Mouse (Mus musculus): ENCODE measurements around the gene Cx3cr1. TPM values are rescaled to one million over a fixed set of nuclear protein-coding genes. Genes with fewer than 3 reads are reported as not detected.
"Not testable (repeated sequence)": the region's sequence is repeated elsewhere in the genome, so short reads cannot be mapped to it uniquely, and the experiment has no call there.

Cx3cr1 gene
- polyA plus RNA-seq (2016; fragmentation: Nextera tagmentation; extraction: Ambion mirVana), result 5.1 TPM in 2 replicates

DNA sequence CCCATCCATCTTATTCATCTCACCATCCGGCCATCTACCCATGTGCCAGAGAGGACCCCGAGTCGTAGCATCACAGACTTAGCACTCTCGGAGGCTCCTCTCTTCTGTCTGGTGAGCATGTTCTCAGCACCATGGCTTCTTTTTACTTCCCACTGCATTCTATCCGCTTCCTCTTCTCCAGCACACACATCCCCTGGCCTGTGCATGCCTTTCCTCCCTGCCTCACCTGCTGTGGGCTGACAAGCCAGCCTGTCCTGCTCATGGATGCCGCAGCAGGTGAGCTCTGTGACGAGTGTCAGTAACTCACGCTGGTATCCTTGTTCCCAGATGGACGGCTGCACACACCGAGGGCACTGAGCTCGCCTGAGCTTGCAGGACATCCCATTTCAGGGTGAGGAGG is at the start of gene Cx3cr1:
Gene Cx3cr1, minus strand, starts transcription at position 101 of the 400 bp plus-strand sequence.
- 85% methylated on average over 11 of the region's 11 CpGs for WGBS
- Histone ChIP-seq H3K4me1 (no peaks in the 10 kb centered on the region), H3K27ac (no peak within 1 kb of the TSS), H3K27me3 (no peaks in the 10 kb centered on the region), H3K4me3 (replicated peaks) (no peak within 1 kb of the TSS), H3K9ac (no peak within 1 kb of the TSS; the same call in 1 of the 2 replicates), H3K4me2 (no peak within 1 kb of the TSS), H3K9me3 (no peaks in the 10 kb centered on the region), H3K36me3 (replicated peaks) (no peaks in the 10 kb centered on the region)
- ATAC-seq (ENCODE audit: low FRiP score), result no peak

DNA sequence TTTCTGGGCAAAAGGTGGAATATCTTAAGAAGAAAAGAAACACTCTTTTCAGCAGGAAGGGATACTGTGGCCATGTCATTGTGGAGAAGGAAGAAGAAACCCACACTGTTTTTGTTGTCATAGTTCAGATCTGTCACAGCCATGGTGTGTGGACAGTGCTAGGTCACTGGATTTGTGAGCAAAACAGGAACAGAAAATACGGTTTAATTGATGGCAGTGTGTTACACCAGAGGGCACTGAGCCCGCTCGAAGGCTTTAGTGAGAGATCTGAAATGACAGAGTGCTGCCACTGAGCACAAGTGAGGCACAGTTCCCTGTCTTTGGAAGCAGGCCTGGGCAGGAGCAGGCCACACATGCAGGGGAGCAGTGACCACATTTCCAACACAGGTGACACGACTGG is 48.5 kb upstream of the Cx3cr1 start:
- Histone ChIP-seq H3K36me3 (replicated peaks) (peaks cover 53% of the 10 kb centered on the region), H3K4me3 (replicated peaks) (no peak overlapping the region), H3K4me1 (no peaks in the 10 kb centered on the region), H3K4me2 (no peak overlapping the region), H3K9me3 (no peaks in the 10 kb centered on the region), H3K27ac (no peak overlapping the region), H3K27me3 (no peaks in the 10 kb centered on the region), H3K9ac (no peak overlapping the region)
- 94% methylated on average over 4 of the region's 4 CpGs for WGBS
- no peak for ATAC-seq (ENCODE audit: low FRiP score)

DNA sequence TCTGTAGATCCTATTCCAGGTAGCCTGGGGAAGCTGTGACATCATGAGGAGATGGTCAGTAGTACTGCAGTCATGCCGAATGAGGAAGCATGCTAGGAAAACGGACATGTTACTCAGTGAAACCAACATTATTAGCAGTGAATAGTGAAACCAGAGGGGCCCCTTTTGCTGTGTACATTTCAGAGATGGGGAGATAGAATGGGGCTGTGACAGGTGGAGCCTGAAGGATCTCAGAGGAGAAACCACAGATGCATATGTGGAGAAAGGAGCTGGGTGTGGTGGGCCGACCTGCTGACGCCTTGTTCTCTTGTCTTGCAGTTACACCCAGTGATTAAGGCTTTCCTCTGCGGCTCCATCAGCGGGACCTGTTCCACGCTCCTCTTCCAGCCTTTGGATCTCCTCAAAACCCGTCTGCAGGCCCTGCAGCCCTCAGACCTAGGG is 46.5 kb upstream of the Cx3cr1 start:
- H3K27ac ChIP-seq, result no peak overlapping the region
- H3K4me3 ChIP-seq (replicated peaks), result no peak overlapping the region
- H3K4me2 ChIP-seq, result no peak overlapping the region
- no peaks in the 10 kb centered on the region for H3K9me3 ChIP-seq
- peaks cover 39% of the 10 kb centered on the region for H3K36me3 ChIP-seq (replicated peaks)
- 90% methylated on average over 8 of the region's 8 CpGs for WGBS
- H3K4me1 ChIP-seq, result peaks cover 4% of the 10 kb centered on the region
- ATAC-seq (ENCODE audit: low FRiP score), result no peak
- H3K27me3 ChIP-seq, result no peaks in the 10 kb centered on the region
- H3K9ac ChIP-seq, result no peak overlapping the region

DNA sequence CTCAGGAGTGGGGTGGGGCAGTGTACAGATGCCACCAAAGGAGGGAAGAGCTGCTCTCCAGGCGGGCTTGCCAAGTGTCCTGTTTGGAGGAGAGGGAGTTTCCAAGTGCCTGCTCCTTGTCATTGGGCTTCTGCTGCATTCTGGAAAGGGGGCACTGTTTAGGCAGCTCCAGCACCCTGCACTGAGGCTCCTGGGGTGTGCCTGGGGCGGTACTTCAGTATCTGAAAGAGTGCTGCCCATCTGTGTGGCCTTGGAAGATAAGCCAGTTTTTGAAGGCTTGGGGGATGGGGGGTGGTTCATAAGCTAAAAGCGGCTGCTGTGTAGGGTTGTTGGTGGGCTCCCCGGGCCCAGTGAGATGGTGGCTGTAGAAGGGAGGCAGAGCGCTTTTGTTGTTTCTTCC is 45.9 kb upstream of the Cx3cr1 start:
- H3K9me3 ChIP-seq, result no peaks in the 10 kb centered on the region
- no peaks in the 10 kb centered on the region for H3K27me3 ChIP-seq
- H3K4me1 ChIP-seq, result peaks cover 8% of the 10 kb centered on the region
- H3K4me3 ChIP-seq (replicated peaks), result no peak overlapping the region
- no peak overlapping the region for H3K4me2 ChIP-seq
- WGBS, result 83% methylated on average over 5 of the region's 5 CpGs
- H3K36me3 ChIP-seq (replicated peaks), result peaks cover 33% of the 10 kb centered on the region
- no peak overlapping the region for H3K27ac ChIP-seq
- ATAC-seq (ENCODE audit: low FRiP score), result no peak
- H3K9ac ChIP-seq, result no peak overlapping the region

DNA sequence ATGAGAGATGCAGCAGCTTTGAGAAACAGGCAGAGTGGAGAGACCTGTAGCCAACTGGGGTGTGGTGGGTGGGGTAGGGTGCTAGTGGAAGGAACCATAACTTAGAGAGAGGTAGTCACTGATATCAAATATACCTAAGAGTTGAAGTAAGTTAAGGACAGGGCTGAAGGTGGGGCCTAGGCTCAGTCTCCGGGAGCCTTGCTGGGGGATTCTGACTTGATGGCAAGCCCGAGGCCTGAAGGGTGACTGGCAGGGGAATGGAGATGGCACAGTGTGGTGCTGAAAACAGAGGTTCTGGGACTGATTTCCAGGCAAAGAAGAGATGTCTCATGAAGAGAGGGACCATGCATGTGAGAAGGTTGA is 45.1 kb upstream of the Cx3cr1 start:
- Histone ChIP-seq H3K9ac (no peak overlapping the region), H3K27me3 (no peaks in the 10 kb centered on the region), H3K36me3 (replicated peaks) (peaks cover 25% of the 10 kb centered on the region), H3K4me1 (peaks cover 8% of the 10 kb centered on the region), H3K4me3 (replicated peaks) (no peak overlapping the region), H3K4me2 (no peak overlapping the region), H3K27ac (no peak overlapping the region), H3K9me3 (no peaks in the 10 kb centered on the region)
- 88% methylated on average over 2 of the region's 2 CpGs for WGBS
- ATAC-seq (ENCODE audit: low FRiP score), result no peak

DNA sequence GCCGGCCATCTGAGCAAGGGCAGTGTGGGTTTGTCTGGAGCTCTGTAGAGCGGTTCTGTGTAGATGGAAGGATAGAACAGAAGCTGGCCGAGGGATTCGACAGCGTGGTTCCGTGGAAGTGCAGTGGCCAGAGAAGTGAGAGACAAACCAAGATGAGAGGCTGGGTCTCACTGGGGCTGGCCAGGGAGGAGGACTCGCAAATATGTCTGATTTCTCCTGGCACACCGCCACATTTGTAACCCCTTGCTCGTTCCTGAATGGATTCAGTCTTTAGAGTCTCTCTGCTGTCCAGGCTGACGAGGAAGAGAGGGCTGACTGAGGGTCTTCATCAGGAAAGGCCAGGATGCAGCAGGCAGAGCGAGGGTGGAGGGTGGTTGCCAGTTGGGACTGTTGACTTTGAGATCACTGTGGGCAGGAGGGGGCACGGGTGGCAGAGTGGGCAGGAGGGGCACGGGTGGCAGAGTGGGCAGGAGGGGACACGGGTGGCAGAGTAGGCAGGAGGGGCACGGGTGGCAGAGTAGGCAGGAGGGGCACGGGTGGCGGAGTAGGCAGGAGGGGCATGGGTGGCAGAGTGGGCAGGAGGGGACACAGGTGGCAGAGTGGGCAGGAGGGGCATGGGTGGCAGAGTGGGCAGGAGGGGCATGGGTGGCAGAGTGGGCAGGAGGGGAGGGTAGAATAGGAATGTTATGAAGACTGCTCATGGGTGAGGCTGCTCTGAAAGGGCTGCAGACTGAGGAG is 44.5 kb upstream of the Cx3cr1 start:
- Histone ChIP-seq H3K9me3 (no peaks in the 10 kb centered on the region), H3K27me3 (no peaks in the 10 kb centered on the region), H3K27ac (no peak overlapping the region), H3K9ac (0 out of 2 replicates have a peak overlapping the region, but pooled peaks have one; percentile 18), H3K4me3 (replicated peaks) (no peak overlapping the region), H3K4me1 (peaks cover 8% of the 10 kb centered on the region), H3K4me2 (no peak overlapping the region), H3K36me3 (replicated peaks) (peaks cover 19% of the 10 kb centered on the region)
- 91% methylated on average over 17 of the region's 17 CpGs for WGBS
- ATAC-seq (ENCODE audit: low FRiP score), result no peak

DNA sequence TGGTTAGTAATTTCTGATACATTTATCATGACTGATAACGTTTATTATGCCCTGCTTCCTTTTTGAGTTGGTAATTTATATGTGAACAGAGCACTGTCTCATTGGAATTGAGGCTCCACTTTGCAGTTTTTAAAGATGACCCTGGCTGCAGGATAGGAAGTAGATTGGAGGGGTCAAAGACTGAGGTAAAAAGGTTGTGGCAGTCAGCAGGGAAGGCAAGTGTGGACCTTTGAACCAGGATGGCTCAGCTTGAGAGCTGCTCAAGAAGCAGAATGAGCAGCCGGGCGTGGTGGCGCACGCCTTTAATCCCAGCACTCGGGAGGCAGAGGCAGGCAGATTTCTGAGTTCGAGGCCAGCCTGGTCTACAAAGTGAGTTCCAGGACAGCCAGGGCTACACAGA is 43.8 kb upstream of the Cx3cr1 start:
- Histone ChIP-seq H3K36me3 (replicated peaks) (peaks cover 15% of the 10 kb centered on the region), H3K27me3 (no peaks in the 10 kb centered on the region), H3K9ac (no peak overlapping the region), H3K27ac (no peak overlapping the region), H3K4me1 (peaks cover 8% of the 10 kb centered on the region), H3K4me2 (no peak overlapping the region), H3K9me3 (no peaks in the 10 kb centered on the region), H3K4me3 (replicated peaks) (no peak overlapping the region)
- 98% methylated on average over 7 of the region's 7 CpGs for WGBS
- ATAC-seq (ENCODE audit: low FRiP score), result no peak

DNA sequence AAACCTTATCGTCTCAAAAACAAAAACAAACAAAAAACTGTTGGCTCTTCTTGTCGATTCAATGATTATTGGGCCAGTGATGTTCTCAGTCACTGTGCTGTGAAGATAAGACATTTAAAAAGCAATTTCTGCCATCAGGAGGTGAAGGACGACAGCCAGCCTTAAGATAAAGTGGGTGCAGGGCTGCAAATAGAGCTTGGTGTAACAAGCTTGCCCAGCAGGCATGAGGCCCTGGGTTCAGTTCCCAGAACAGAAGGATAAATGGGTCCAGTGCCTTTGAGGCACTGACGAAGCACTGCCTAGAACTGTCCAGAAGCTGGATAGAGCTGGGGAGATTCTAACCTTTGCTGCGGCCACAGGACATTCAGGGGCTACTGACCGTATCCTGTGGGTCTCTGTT is 42.8 kb upstream of the Cx3cr1 start:
- Histone ChIP-seq H3K4me2 (no peak overlapping the region), H3K36me3 (replicated peaks) (peaks cover 5% of the 10 kb centered on the region), H3K4me1 (peaks cover 8% of the 10 kb centered on the region), H3K9ac (no peak overlapping the region), H3K9me3 (no peaks in the 10 kb centered on the region), H3K4me3 (replicated peaks) (no peak overlapping the region), H3K27ac (no peak overlapping the region), H3K27me3 (no peaks in the 10 kb centered on the region)
- 97% methylated on average over 6 of the region's 6 CpGs for WGBS
- no peak for ATAC-seq (ENCODE audit: low FRiP score)

DNA sequence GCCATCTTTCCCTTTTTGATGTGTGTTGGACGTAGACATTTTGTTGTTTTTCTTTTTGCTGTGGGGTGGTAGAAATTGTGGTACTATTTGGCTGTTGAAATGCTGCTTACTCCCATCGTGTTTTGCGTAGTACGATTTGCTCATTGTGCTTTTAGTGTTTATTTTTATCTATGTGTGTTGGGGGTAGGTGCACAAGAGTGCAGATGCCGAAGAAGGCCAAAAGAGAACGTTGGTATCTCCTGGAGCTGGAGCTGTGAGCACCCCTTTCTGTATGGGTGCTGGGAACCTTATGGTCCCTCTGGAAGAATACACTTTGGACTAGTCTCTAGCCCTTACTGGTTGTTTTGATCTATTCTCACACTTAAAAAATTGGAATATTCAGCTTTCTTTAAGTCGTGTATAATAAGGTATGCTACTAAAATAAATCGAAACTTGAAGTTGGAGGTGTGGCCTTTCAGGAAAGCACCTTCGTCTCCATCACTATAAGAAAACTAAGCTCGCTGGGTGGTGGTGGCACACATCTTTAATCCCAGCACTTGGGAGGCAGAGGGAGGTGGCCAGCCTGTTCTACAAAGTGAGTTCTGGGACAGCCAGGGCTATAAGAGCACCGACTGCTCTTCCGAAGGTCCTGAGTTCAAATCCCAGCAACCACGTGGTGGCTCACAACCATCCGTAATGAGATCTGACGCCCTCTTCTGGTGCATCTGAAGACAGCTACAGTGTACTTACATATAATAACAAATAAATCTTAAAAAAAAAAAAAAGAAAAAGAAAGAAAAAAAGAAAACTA is 41.7 kb upstream of the Cx3cr1 start:
- no peak for ATAC-seq (ENCODE audit: low FRiP score)
- 82% methylated on average over 15 of the region's 15 CpGs for WGBS

DNA sequence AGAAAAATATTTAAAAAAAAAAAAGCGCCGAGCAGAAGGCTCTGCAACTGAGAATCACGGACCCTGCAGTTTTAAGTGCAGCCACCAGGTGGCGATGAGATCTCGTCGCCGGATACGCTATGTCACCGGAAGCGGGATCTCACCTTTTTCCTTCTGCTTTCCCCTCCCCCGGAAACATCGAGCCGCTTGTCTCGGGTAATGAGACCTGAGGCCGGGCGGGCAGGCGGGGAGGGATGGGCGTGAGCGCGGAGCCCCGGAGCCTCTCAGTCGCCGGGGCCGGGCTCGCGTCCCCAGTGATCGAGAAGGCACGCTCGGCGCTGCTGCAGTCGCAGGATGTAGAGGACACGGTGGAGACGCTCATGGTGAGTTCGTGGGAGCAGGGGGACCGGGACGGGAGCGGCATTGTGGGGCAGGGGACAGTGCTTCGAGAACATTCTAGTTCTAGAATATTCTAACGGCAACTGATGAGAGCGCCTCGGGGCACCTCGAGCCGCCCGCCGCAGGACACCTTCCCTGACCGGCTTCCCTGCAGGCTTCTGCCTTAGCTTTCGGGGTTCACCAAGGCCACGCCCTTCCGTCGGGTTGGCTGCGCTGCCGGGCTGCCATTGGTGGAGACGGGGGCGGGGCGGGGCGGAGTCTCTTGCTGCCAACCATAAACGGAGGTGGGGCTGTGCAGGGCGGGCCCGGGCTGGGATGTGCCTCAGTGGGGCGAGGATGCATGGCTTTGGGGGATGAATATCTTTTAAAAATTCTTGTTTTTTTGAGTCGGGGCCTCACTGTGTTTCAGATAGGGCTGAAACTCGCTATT is 40.7 kb upstream of the Cx3cr1 start, which contains the start of gene Slc25a38:
Gene Slc25a38, plus strand, starts transcription at position 164 of the 808 bp plus-strand sequence.
- Histone ChIP-seq H3K36me3 (replicated peaks) (no peaks in the 10 kb centered on the region; the same call in 1 of the 2 replicates), H3K27me3 (no peaks in the 10 kb centered on the region), H3K4me3 (replicated peaks) (peak within 1 kb of the TSS; percentile 74), H3K9ac (peak within 1 kb of the TSS; percentile 72), H3K27ac (peak within 1 kb of the TSS; percentile 95), H3K4me1 (peaks cover 8% of the 10 kb centered on the region), H3K4me2 (peak within 1 kb of the TSS; percentile 60), H3K9me3 (no peaks in the 10 kb centered on the region)
- WGBS, result 1% methylated on average over 62 of the region's 62 CpGs
- ATAC-seq (ENCODE audit: low FRiP score), result peak; percentile 99

More for the DNA sequence above, 41.7 kb upstream of the Cx3cr1 start:
- no peaks in the 10 kb centered on the region for H3K9me3 ChIP-seq
- no peaks in the 10 kb centered on the region for H3K27me3 ChIP-seq
- 0 out of 2 replicates have a peak overlapping the region, but pooled peaks have one; percentile 95 for H3K27ac ChIP-seq
- H3K36me3 ChIP-seq (replicated peaks), result no peaks in the 10 kb centered on the region; the same call in 1 of the 2 replicates
- H3K9ac ChIP-seq, result no peak overlapping the region
- H3K4me1 ChIP-seq, result peaks cover 8% of the 10 kb centered on the region
- H3K4me3 ChIP-seq (replicated peaks), result peak overlapping the region; percentile 74
- peak overlapping the region; percentile 60 for H3K4me2 ChIP-seq

DNA sequence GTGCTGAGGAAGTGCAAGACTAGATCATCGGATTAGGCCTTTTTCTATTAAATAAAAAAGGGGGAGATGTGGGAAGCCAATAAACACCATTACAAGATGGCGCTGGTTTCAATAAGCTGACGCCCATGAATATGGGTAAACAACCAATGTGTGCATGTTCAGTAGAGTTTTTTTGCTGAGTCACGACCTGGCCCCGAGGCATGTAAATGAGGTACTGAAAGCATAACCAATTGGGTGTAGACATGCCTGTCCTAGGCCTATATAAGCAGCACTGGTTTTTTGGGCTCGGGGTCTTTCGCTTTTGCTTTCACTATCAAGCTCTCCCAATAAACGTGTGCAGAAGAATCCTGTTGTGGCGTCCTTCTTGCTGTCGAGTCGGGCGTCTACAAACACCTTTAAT is 39.3 kb upstream of the Cx3cr1 start:
- 94% methylated on average over 12 of the region's 12 CpGs for WGBS
- ATAC-seq (ENCODE audit: low FRiP score), result not testable (repeated sequence)

DNA sequence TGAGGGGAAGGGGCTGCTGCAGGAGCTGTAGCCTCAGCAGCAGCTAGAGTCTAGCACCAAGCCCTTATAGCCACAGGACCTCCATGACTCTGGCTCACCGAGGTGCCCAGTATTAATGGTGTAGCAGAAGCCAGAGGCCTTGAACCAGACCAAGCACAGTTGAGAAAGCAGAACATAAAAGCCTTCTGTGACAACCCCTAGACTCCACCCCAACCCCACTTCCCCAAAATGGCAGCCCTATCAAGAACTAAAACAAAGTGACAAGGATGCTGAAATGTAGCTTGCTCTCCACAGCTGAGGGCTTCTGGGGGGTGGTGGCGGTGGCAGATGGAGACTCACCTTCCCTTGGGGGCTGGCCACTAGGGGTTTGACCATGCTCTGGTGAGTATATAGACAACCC is 31.5 kb upstream of the Cx3cr1 start:
- Histone ChIP-seq H3K27ac (no peak overlapping the region), H3K9ac (no peak overlapping the region), H3K4me3 (replicated peaks) (no peak overlapping the region), H3K4me1 (no peaks in the 10 kb centered on the region), H3K36me3 (replicated peaks) (no peaks in the 10 kb centered on the region), H3K27me3 (no peaks in the 10 kb centered on the region), H3K4me2 (no peak overlapping the region), H3K9me3 (peaks cover 11% of the 10 kb centered on the region)
- 97% methylated on average over 2 of the region's 2 CpGs for WGBS
- no peak for ATAC-seq (ENCODE audit: low FRiP score)

More for the DNA sequence above, 39.3 kb upstream of the Cx3cr1 start:
- not testable (repeated sequence) for H3K4me3 ChIP-seq (replicated peaks); H3K27me3 ChIP-seq; H3K9ac ChIP-seq; H3K27ac ChIP-seq; H3K4me2 ChIP-seq; H3K4me1 ChIP-seq; H3K36me3 ChIP-seq (replicated peaks); H3K9me3 ChIP-seq

All from forebrain, embryonic 12.5 days (tissue).